Mouse (Mus musculus) limb, embryonic 13.5 days (tissue): ENCODE measurements around the gene Rubcn. TPM values are rescaled to one million over a fixed set of nuclear protein-coding genes. Genes with fewer than 3 reads are reported as not detected.

ENCODE experiments used
- ATAC-seq: fragments of 200-750 bp; cut with Nextera tagmentation; 2 replicates; pipeline ENCODE4 v1.8.0; 2017; ENCODE audit warnings: low read depth, moderate number of reproducible peaks, moderate TSS enrichment; ENCODE audit not compliant: low FRiP score
- H3K27ac ChIP-seq: fragments of 300-500 bp; sonication (generic); 2 replicates; pipeline ENCODE4 v1.5.1; 2015; ENCODE audit warnings: inconsistent platforms, mild to moderate bottlenecking, moderate library complexity
- H3K27me3 ChIP-seq: fragments of 300-500 bp; sonication (generic); 2 replicates; pipeline ENCODE4 v1.6.1; 2015; ENCODE audit warnings: mild to moderate bottlenecking, inconsistent platforms
- H3K36me3 ChIP-seq: fragments of 300-500 bp; sonication (generic); 2 replicates; pipeline ENCODE4 v1.6.1; 2015; ENCODE audit warnings: inconsistent platforms, mild to moderate bottlenecking, moderate library complexity
- H3K4me1 ChIP-seq: fragments of 300-500 bp; sonication (generic); 2 replicates; pipeline ENCODE4 v1.6.1; 2015; ENCODE audit warnings: inconsistent platforms
- H3K4me2 ChIP-seq: fragments of 300-500 bp; sonication (generic); replicated peaks from 2 replicates; pipeline ENCODE4 v1.6.1; 2015; ENCODE audit warnings: inconsistent platforms, mild to moderate bottlenecking, moderate library complexity
- H3K4me3 ChIP-seq: fragments of 300-500 bp; sonication (generic); 2 replicates; pipeline ENCODE4 v1.5.1; 2015; ENCODE audit warnings: moderate library complexity, mild to moderate bottlenecking, inconsistent platforms
- H3K9ac ChIP-seq: fragments of 300-500 bp; sonication (generic); 2 replicates; pipeline ENCODE4 v1.6.1; 2015; ENCODE audit warnings: mild to moderate bottlenecking, inconsistent platforms
- H3K9me3 ChIP-seq: fragments of 300-500 bp; sonication (generic); 2 replicates; pipeline ENCODE4 v1.6.1; 2016; ENCODE audit warnings: inconsistent platforms
- WGBS: fragments of 180-500 bp; shearing (Covaris S2); methylation state at CpG from one replicate; pipeline ENCODE4 v1.1.7; 2015; 5-methylcytosine and 5-hydroxymethylcytosine counted together
- polyA plus RNA-seq: library from polyadenylated mRNA; unstranded; fragments of >200 nt; fragmentation: Nextera tagmentation; extraction: Ambion mirVana; gene quantifications from 2 replicates; pipeline ENCODE4 v1.2.1, GENCODE M21; 2015

Gene Rubcn
- polyA plus RNA-seq, 1 experiment from 2014 or later: 18.9 TPM

DNA sequence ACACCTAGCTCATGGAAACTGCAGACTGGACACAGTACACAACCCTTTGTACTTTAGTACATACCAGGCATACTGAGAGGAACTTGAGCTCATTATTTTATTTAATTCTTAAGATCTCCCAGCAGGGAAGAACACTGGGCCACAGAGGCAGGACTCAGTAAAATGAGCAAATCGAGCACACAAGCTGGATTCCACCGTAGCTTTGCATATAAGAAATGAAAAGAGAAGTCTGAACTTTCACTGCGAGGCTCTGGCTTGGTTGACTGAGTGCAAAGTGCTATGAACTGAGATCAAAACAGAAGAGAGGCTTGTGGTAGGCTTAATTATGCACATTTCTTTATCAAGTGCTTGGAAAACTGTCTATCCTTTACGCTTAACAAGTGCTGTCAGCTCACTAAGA, 12.2 kb downstream of the Rubcn start:
- Histone ChIP-seq H3K4me3 (no peak overlapping the region), H3K36me3 (peaks cover 10% of the 10 kb centered on the region)
- WGBS: 87% methylated on average over 4 of the region's 4 CpGs

DNA sequence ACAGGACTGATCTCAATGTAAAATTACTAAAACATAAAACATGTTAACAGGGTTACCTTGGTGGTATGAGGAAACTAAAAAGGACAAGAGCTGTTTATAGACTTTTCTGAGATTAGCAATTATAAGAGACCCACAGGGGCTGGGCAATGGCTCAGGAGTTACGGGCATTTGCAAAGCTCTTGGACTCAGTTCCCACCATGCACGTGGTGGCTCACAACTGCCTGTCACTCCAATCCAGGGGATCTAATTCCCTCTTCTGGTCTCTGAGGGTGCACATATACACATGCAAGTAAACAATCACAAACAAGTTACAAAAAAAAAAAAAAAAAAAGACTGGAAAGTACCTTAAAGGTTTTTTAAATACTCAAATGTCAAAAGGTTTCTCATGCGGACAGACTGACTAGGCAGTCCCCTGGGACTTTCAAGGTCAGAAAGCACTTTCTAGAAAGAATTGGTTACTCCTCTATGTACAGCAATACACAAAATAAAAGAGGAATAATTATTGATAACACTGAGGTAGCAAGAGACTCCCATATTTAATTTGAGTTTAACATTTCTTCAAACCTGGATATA, 15.7 kb downstream of the Rubcn start:
- H3K4me3 ChIP-seq: no peak overlapping the region
- WGBS: 86% methylated on average over 3 of the region's 3 CpGs
- no peak overlapping the region for H3K4me2 ChIP-seq
- H3K4me1 ChIP-seq: peaks cover under 1% of the 10 kb centered on the region; the same call in 1 of the 2 replicates
- H3K9ac ChIP-seq: no peak overlapping the region
- H3K27me3 ChIP-seq: no peaks in the 10 kb centered on the region
- H3K9me3 ChIP-seq: no peaks in the 10 kb centered on the region
- H3K36me3 ChIP-seq: peaks cover 11% of the 10 kb centered on the region
- no peak for ATAC-seq
- H3K27ac ChIP-seq: no peak overlapping the region

More for the DNA sequence above, 12.2 kb downstream of the Rubcn start:
- no peak overlapping the region for H3K4me2 ChIP-seq
- H3K4me1 ChIP-seq: peaks cover 16% of the 10 kb centered on the region
- no peaks in the 10 kb centered on the region for H3K9me3 ChIP-seq
- H3K9ac ChIP-seq: no peak overlapping the region
- H3K27ac ChIP-seq: no peak overlapping the region
- no peak for ATAC-seq
- H3K27me3 ChIP-seq: no peaks in the 10 kb centered on the region

- H3K4me2 ChIP-seq: no peak overlapping the region
- H3K27ac ChIP-seq: no peak overlapping the region
- H3K36me3 ChIP-seq: peaks cover 24% of the 10 kb centered on the region
- no peaks in the 10 kb centered on the region for H3K4me1 ChIP-seq
- no peaks in the 10 kb centered on the region for H3K9me3 ChIP-seq
- ATAC-seq: peak; percentile 44; the same call in 1 of the 2 replicates
- H3K4me3 ChIP-seq: no peak overlapping the region
- H3K9ac ChIP-seq: no peak overlapping the region
- WGBS: 67% methylated on average over 12 of the region's 12 CpGs
- H3K27me3 ChIP-seq: no peaks in the 10 kb centered on the region
These were observed 18.6 kb downstream of the Rubcn start for GRCm38 (mm10) chr16:32858771-32859636.

GRCm38 (mm10) chr16:32858356-32858755, 19.2 kb downstream of the Rubcn start:
- WGBS: 64% methylated on average over 4 of the region's 4 CpGs
- Histone ChIP-seq H3K27ac (no peak overlapping the region), H3K36me3 (peaks cover 29% of the 10 kb centered on the region), H3K9me3 (no peaks in the 10 kb centered on the region), H3K4me1 (no peaks in the 10 kb centered on the region), H3K27me3 (no peaks in the 10 kb centered on the region), H3K4me2 (no peak overlapping the region), H3K4me3 (no peak overlapping the region), H3K9ac (no peak overlapping the region)
- no peak for ATAC-seq

GRCm38 (mm10) chr16:32856751-32857150, 20.8 kb downstream of the Rubcn start:
- no peaks in the 10 kb centered on the region for H3K9me3 ChIP-seq
- no peaks in the 10 kb centered on the region for H3K27me3 ChIP-seq
- no peak overlapping the region for H3K9ac ChIP-seq
- no peak overlapping the region for H3K4me3 ChIP-seq
- no peaks in the 10 kb centered on the region for H3K4me1 ChIP-seq
- H3K27ac ChIP-seq: no peak overlapping the region
- WGBS: 87% methylated on average over 3 of the region's 3 CpGs
- no peak overlapping the region for H3K4me2 ChIP-seq
- peaks cover 33% of the 10 kb centered on the region for H3K36me3 ChIP-seq
- no peak for ATAC-seq

DNA sequence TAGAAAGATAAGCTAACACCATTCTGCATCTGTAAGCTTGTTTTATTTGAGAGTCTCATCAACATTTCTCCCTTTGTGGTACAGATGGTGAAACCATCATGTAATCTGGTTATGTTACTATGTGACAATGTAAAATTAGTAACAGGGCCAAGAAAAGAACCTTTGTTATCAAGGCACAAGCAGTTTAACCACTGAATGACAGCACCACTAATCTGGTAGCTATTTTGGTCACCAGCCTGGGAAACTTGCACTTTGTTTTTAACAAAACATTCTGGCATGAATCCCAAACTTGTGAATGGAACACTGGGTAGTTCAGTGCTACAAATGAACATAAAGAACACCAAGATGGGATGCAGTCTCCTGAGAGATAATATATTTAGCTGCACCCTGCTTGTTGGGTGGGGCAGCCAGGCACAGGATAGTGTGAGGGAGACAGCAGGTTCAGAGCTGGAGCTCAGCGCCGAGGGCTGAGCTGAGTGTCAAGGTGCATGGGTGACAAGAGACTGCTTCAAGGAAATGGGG, 23.5 kb downstream of the Rubcn start:
- no peak for ATAC-seq
- peaks cover 38% of the 10 kb centered on the region for H3K36me3 ChIP-seq
- H3K27me3 ChIP-seq: no peaks in the 10 kb centered on the region
- H3K9ac ChIP-seq: no peak overlapping the region
- WGBS: 78% methylated on average over 2 of the region's 2 CpGs
- H3K4me3 ChIP-seq: no peak overlapping the region
- no peak overlapping the region for H3K4me2 ChIP-seq
- no peaks in the 10 kb centered on the region for H3K4me1 ChIP-seq
- no peak overlapping the region; the same call in 1 of the 2 replicates for H3K27ac ChIP-seq
- H3K9me3 ChIP-seq: no peaks in the 10 kb centered on the region

DNA sequence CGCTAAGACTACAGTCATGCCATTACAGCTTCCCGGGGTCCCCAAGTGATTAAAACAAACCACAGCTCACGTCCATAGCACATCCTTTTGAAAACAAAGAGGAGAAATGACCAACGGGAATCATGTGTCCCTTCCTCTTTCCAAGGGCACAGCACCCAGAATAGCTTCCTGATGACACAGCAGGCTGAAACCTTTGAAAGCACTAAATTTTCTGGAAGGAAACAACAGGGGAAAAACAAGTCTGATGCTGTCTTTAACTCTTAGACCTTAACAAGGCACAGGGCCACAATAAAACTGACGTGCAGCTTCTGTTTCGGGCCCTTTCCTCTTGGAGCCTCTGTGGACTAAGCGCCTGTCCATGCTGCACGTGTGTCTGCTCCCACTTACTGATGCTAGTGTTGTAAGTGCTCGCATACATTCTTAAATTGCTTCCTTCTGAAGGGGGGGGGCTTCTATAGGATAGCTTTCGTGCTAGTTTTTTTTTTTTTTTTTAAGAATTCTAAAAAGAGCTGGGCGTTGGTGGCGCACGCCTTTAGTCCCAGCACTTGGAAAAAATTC, 24.0 kb downstream of the Rubcn start:
- Histone ChIP-seq H3K4me1 (no peaks in the 10 kb centered on the region), H3K27ac (no peak overlapping the region), H3K4me3 (no peak overlapping the region), H3K9ac (no peak overlapping the region), H3K27me3 (no peaks in the 10 kb centered on the region), H3K9me3 (no peaks in the 10 kb centered on the region), H3K36me3 (peaks cover 42% of the 10 kb centered on the region), H3K4me2 (no peak overlapping the region)
- ATAC-seq: no peak
- WGBS: 70% methylated on average over 13 of the region's 13 CpGs

DNA sequence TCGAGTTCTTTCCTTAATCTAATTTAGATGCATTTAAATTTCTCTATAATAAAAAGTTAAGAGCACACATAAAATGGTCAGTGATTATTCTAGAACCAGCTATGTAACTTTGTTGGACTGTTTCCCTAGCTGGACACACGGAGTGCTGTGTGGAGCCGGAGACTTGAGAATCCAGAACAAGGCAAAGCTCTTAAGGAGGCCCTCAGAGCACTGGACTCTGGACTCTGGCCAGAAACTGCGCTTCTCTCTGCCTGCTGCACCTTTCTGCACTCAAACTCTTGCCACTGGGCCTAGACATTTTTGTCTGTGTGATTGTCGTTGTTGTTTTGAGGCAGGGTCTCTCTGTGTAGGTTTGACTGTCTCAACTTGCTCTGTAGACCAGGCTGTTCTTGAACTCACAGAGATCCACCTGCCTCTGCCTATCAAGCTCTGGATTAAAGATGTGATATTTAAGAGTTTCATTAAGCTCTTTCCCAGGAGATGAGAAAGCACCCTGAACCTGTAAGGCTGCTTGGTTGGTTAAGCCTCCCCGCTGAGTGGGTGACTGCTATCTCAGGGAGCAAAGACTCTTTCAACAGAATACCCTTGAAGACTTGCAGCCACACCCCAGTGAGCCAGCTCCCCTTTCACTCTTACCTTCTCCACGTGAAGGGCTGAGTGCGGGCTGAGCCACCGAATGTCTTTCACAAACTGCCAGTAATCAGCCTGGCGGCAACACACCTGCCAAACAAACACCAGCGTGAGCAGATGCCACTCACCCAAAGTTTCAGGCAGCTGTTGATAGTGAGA, 28.3 kb downstream of the Rubcn start:
- H3K9ac ChIP-seq: no peak overlapping the region
- no peak overlapping the region for H3K4me2 ChIP-seq
- no peak for ATAC-seq
- no peaks in the 10 kb centered on the region for H3K9me3 ChIP-seq
- H3K27ac ChIP-seq: no peak overlapping the region
- no peaks in the 10 kb centered on the region for H3K4me1 ChIP-seq
- H3K27me3 ChIP-seq: no peaks in the 10 kb centered on the region
- WGBS: 90% methylated on average over 11 of the region's 11 CpGs
- H3K36me3 ChIP-seq: peaks cover 72% of the 10 kb centered on the region
- no peak overlapping the region for H3K4me3 ChIP-seq

- H3K27ac ChIP-seq: no peak overlapping the region
- no peaks in the 10 kb centered on the region for H3K27me3 ChIP-seq
- H3K9ac ChIP-seq: no peak overlapping the region
- no peaks in the 10 kb centered on the region for H3K9me3 ChIP-seq
- H3K4me3 ChIP-seq: no peak overlapping the region
- H3K4me1 ChIP-seq: no peaks in the 10 kb centered on the region
- WGBS: 90% methylated on average over 11 of the region's 11 CpGs
- no peak for ATAC-seq
- H3K36me3 ChIP-seq: peaks cover 81% of the 10 kb centered on the region
- no peak overlapping the region for H3K4me2 ChIP-seq
These were observed 30.5 kb downstream of the Rubcn start for GRCm38 (mm10) chr16:32847103-32847502.

DNA sequence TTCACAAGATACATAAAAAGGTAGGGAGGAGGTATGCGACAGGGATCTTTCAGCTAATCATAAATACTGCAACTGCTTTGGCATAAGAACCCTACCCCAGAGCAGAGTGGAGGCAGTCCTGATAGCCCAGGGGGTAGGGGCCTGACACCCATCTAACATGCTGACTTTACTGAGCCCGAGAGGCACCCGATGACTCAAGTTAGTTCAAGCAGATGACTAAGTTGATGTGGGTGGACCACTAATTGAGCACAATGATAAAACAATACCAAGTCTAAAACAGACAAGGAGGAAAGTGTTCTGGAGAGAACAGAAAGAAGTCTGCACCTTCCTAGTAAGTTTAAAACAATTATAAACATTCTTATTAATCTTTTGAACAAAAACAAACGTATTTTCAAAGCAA, 46.1 kb downstream of the Rubcn start:
- Histone ChIP-seq H3K36me3 (peaks cover 69% of the 10 kb centered on the region), H3K4me1 (no peaks in the 10 kb centered on the region), H3K9me3 (no peaks in the 10 kb centered on the region), H3K27me3 (no peaks in the 10 kb centered on the region), H3K4me2 (no peak overlapping the region), H3K27ac (no peak overlapping the region), H3K4me3 (no peak overlapping the region), H3K9ac (no peak overlapping the region)
- no peak for ATAC-seq
- WGBS: 91% methylated on average over 4 of the region's 4 CpGs

GRCm38 (mm10) chr16:32829104-32829503, 48.5 kb downstream of the Rubcn start:
- H3K36me3 ChIP-seq: peaks cover 71% of the 10 kb centered on the region
- 93% methylated on average over 11 of the region's 11 CpGs for WGBS

DNA sequence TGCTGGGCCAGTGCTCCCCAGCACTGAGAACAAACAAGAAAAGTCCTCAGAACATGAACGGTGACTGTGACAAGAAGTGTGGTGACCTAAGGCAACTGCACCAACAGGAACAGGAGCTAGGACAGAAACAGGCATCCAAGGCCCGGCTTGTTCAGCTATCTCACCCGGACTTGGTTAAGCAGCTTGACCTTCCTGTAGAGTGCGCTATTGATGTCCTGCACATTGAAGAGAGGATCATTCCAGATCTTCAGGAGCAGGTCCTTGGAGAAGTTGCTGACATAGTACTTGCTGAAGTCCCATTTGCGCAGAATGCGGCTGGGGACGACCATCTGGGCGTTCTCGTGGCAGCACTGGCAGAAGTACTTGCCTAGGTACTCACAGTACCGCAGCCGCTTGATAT, 51.0 kb downstream of the Rubcn start:
- 96% methylated on average over 11 of the region's 11 CpGs for whole genome bisulfite sequencing

More at GRCm38 (mm10) chr16:32829104-32829503, 48.5 kb downstream of the Rubcn start:
- H3K4me1 ChIP-seq: no peaks in the 10 kb centered on the region
- H3K4me3 ChIP-seq: no peak overlapping the region
- H3K27me3 ChIP-seq: no peaks in the 10 kb centered on the region
- no peak overlapping the region for H3K9ac ChIP-seq
- no peak overlapping the region for H3K27ac ChIP-seq
- H3K9me3 ChIP-seq: no peaks in the 10 kb centered on the region
- ATAC-seq: no peak
- no peak overlapping the region for H3K4me2 ChIP-seq

More for the DNA sequence above, 51.0 kb downstream of the Rubcn start:
- Histone ChIP-seq H3K4me1 (no peaks in the 10 kb centered on the region), H3K27me3 (no peaks in the 10 kb centered on the region), H3K9me3 (no peaks in the 10 kb centered on the region), H3K9ac (no peak overlapping the region), H3K4me3 (no peak overlapping the region), H3K27ac (no peak overlapping the region), H3K36me3 (peaks cover 86% of the 10 kb centered on the region), H3K4me2 (no peak overlapping the region)
- ATAC-seq: no peak
